Mouse (Mus musculus): ENCODE measurements around the gene Zmym3.
A peak's percentile ranks its signal among the peaks of the same experiment; 100 is the strongest.
"Not testable (repeated sequence)": the region's sequence is repeated elsewhere in the genome, so short reads cannot be mapped to it uniquely, and the experiment has no call there.

Zmym3 gene

DNA sequence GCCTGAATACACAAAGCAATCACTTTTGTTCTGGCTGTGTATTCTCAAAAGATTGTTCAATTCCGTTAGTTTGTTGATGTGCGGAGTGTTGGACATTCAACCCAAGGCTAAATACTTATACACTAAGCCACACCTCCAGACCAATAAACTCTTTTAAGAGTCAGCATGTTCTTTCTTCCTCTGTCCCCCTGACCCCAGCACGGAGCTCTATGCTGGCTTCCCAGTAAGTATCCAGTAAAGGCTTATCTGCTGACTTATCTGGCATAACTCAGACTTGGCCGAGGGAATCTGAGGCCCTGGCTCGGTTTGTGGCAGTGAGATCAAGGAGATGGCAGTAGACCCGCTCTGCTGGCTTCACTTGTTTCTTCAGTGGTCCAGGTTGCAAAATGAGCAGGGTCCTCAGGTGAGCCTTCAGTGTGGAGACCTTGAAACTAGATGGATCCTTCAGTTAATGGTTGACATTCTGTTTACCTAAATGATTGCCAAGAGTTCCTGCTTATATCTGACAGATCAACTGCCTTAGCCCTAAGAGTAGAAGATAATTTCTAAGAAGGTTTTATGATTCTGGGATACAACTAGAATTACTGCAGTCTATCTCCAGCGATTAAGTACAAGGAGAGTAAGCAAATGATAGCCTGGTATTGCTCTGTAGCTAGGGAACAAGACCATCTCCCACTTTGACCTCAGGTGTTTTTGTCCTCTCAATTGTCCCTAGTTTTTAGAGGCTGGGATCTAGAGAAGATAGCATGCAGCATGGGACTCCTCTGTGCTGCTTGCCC is 44.3 kb downstream of the Zmym3 start, which contains the start of gene Gjb1:
Gene Gjb1 (plus strand): TSS at position 189 of the 779 bp plus-strand sequence.
- DNase-seq (ENCODE audit: low spot score in 2 of 2), result no peak

GRCm38 (mm10) chrX:101372946-101373345 is 47.7 kb downstream of the Zmym3 start:
- DNase-seq (ENCODE audit: low spot score in 2 of 2), result no peak

DNA sequence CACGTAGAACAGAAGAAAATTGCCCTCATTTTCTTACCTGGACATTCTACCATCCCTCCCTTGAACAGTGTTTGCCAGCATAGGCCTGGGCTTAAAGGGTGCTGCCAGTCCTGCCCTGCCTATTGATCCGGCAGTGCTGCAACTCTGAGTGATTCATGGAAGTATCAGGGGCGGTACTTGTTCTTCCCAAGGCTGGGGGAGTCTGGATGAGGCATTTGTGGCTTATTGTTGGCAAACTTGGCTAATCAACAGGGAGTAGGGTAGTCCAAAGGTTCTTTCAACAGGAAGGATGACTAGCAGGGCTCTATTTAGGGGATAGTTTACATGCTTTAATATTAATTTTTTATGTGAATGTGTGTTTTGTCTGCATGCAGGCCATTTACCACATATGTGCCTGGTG is 50.1 kb downstream of the Zmym3 start:
- DNase-seq (ENCODE audit: low spot score in 2 of 2), result no peak

- DNase-seq (ENCODE audit: low spot score in 2 of 2), result peak in 1 of 2 experiments; percentile 11
These were observed 51.6 kb downstream of the Zmym3 start for GRCm38 (mm10) chrX:101369001-101369400.

- not testable (repeated sequence) for DNase-seq (ENCODE audit: low spot score in 2 of 2)
These were observed 61.7 kb downstream of the Zmym3 start for GRCm38 (mm10) chrX:101358902-101359301.
